Mouse (Mus musculus): ENCODE measurements around the gene Anp32a. TPM values are rescaled to one million over a fixed set of nuclear protein-coding genes. Genes with fewer than 3 reads are reported as not detected.

The Anp32a gene
- polyA plus RNA-seq, 1 experiment, result 171 TPM

DNA sequence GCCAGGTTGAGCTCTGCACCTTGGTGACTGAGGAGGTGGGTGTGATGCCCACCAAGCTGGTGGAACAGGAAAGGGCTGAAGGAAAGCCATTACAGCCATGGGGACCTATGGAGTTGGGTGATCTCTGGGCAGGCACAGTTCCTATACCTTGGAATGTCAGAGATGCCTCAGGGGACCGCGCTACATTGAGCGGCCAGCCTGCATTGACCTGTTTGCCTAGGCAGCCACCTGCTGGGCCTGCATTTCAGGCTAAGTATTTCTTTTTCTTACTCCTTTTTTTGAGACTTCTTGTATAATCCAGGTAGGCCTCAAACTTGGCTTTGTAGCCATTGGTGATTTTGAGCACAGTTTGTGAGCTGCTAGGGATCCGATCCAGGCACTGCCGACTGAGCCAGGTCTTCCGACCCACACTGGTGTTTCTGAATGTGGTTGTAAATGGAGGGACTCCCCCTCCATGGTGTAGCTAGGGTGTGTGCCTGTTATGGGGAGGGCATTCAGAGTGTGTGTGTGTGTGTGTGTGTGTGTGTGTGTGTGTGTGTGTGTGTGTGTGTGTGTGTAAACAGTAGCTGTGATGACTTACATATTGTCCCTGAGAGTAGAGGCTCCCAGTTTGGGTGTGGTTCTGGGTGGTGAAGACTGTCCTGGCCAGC is 27.3 kb downstream of the Anp32a start:
- no peak for DNase-seq (ENCODE audit: low spot score)

DNA sequence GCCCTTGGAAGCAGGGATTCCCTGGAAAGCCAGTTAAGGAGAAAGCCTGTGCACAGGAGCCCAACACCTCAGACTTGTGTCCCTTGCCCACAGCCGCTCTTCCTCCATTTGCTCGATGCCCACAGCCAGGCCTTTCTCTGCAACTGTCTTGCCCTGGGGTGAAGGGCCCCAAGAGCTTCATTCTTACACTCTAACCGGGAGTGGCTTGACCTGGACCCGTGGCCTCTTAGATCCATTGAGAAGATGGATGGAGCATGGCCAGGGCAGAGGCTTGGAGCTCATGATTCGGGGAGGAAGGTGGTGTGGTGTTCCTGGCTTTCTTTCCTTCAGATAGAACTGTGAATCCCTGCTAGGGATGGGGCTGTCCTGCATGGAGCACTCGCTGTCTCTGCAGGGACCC is 28.1 kb downstream of the Anp32a start:
- no peak for DNase-seq (ENCODE audit: low spot score)

DNA sequence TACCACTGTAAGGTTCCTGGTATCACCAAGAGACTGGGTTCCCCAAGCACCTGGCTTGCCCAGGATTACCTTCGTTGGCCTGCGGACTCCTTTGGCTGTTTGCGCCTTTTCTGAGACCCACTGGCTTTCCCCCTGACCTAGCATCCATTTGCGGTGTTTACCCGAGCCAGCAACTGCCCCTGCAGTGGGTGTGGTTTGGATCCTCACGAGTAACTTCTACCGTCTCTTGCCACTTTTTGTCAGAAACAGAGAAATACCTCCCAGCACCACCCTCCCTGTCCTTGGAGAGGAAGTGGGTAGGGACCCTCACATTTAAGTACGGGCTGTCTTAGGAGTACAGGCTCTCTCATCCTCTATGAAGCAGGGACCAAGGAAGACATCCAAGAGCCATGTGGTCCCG is 29.1 kb downstream of the Anp32a start:
- no peak for DNase-seq (ENCODE audit: low spot score)

DNA sequence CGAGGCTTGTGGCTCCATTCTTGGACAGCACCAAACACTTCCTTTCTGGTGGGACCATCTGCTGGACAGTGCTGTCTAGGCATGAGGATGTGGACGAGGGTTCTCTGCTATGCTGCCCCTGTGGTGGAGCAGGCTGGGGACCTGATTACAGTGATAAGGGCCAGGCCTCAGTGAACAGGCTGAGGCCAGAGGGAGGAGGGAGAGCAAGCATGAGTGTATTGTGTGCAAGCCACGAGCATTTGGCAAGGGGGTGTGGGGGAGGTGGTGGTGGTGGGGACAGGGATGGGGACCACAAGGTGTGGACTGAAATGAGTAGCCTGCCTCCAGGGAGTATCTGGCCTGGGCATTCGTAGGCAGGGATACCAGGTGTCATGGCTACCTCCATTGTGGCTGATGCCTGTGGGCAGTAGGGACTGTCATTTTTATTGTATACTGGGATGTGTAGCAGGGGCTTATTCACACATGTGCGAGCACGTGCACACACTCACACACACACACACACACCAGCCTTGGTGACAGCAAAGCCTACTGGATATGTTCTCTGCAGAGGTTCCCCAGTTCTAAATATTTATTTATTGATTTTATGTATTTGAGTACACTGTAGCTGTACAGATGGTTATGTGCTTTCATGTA is 29.7 kb downstream of the Anp32a start:
- DNase-seq (ENCODE audit: low spot score), result no peak

DNA sequence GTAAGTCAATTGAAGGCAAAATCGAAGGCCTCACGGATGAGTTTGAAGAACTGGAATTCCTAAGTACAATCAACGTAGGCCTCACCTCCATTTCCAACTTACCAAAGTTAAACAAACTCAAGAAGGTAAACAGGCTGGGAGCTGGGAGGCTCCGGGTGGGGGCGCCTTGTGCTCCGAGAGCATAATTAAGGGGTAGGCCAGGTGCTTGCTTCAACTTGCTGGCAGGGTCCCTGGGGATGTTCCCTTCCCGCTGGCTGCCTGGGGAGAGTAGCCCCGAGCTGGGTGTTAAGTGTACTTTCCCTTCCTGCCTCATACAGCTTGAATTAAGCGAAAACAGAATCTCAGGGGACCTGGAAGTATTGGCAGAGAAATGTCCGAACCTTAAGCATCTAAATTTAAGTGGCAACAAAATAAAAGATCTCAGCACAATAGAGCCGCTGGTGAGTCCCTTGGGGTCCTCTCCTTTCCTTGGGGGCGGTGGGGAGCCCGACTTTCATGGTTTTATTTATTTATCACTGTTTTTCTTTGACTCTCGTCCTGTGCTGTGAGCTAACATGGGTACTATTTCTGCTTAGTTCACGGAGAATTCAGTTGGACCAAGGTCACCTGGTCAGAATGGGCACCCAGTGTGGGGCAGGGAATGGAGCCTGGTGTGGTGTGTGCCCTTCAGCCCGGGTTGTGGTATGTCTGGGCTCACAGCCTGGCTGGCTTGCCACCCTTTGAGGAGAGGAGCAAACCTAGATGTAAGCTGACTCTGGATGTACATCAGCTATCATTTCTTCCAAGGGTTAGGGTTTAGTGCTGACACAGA is 30.9 kb downstream of the Anp32a start:
- DNase-seq (ENCODE audit: low spot score), result no peak

DNA sequence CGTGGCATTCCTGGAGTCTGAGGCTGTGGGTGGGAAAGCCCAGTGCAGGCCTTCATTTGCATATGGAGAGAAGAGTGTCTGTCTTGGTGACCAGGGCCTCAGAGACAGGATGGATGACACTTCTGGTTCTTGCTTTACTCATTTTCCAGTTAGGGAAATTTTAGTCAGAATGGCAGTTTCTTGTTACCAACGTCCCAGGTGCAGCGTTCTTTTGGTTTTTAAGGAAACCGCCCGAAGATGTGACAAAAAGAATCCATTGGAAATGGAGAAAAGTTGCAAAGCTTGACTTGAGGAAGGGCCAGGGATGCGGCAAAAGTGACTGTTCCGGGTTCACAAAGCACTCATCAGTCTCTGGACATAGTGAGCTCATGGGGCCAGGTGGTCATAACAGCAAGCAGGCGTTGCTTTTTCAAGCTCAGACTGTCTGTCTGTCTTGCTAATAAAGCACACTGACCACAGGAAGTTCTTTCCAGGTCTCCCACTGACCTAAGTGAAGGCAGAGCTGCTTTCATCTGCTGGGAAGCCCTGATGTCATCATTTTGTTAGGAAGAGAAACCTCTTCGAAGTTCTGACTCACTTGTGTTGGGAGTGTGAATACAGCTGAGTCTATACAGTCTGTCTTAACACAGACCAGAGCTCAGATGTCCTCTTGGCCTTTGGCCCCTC is 31.6 kb downstream of the Anp32a start:
- no peak for DNase-seq (ENCODE audit: low spot score)

DNA sequence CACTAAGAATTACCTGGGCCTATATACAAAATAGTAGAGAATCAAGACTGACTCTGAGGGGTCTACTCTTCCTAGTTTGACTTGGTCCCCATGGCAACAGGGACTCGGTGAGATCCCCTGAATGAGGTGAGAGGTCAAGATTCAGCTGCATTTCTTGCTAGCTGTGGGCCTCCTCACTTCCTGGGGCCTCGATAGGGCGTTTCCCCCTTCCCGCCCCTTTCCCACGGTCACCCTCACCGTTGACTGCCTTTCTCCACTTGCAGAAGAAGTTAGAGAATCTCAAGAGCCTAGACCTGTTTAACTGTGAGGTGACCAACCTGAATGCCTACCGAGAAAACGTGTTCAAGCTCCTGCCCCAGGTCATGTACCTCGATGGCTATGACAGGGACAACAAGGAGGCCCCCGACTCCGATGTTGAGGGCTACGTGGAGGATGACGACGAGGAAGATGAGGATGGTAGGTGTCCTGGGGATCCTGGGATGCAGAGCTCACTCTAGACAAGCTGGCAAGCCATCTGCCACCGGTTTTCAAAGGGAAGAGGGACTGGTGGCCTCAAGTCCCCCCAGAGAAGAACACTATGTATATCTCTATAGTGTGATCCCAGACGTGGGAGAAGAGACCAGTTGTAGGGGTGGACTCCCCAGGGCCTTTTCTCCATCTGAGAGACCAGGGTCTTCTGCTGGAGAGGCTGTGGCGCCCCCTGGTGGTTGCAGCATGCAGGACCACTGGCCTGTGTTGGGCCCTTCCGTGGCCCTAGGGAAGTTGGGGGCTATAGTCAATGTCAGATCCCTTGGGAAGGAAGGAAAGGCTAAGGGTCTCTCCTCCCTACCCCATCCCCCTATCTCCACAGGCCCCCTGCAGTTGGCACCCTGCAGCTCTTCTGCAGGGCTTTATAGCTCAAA is 32.4 kb downstream of the Anp32a start:
- DNase-seq (ENCODE audit: low spot score), result peak; percentile 59

DNA sequence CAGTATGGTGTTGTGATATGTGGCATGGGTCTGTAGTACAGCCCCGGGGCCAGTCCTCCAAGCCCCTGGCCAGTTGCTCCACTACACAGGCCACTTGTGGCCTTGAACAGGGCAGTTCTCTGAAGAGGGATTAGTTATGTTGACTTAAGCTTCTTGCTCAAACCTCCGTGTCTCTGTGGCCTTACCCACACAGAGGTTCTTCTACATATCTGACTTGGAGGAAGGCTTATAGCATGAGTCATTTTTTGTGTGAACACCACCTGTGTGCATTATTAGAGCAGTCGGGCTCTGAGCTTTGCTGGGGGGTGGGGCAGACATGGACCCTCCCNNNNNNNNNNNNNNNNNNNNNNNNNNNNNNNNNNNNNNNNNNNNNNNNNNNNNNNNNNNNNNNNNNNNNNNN is 33.2 kb downstream of the Anp32a start:
- DNase-seq (ENCODE audit: low spot score), result no peak

DNA sequence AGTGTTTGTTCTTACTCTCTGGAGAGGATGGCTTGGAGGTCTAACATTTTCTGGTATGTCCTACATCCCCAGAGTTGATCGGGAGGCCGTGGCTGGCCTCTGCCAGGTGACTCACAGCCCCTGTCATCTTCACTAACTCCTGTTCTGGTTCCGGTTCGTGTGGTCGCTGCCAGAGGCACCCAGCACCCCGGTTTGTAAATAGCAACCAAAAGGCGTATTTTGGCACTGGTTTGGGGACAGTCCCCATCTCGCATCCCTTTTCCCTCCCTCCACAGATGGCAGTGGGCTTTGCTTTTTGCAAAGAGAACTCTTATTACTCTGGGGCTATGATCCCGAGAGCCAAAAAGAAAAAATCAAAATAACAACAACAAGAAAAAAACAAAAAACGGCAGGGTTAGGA is 36.8 kb downstream of the Anp32a start:
- DNase-seq (ENCODE audit: low spot score), result no peak

DNA sequence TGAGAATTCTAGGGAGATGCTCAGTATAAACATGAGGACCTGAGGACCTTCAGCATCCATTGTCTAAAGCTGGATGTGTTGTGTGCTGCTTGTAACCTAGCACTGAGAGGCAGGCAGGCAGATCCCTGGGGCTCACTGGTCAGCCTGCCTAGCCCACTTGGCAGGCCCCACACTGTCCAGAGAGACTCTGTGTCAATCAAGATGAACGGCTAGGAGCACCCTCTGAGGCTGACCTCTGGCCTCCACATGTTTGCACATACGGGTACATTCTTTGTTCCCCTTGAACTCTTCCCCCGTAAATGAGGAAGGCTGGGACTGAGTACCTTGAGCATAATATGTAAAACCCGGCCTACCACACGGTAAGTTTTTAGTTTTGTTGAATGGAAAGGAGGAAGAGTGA is 39.3 kb downstream of the Anp32a start:
- no peak for DNase-seq (ENCODE audit: low spot score)

DNA sequence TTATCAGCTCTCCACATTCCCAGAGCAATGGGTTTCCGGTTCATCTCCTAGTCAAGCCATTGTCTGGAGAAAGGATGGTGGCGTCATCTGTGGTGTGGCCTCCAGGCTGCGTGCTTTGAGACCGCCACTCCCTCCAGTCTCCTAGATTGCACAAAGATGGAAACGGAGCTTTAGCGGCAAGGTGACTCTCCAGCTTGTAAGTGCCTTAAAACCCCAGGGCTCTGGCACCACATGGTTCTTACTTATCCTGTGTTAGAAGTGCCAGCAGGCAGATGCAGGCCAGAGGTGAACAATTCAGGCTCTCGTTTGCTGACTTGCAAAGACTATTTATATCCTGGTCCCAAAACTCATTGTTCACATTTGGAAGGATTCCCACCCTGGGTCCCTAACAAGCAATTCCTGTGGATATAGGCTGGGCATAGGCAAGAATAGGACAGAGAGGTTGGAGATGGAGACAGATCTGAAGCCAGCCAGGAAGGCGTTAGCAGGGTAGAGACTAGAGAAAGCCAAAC is 40.4 kb downstream of the Anp32a start:
- DNase-seq (ENCODE audit: low spot score), result no peak

DNA sequence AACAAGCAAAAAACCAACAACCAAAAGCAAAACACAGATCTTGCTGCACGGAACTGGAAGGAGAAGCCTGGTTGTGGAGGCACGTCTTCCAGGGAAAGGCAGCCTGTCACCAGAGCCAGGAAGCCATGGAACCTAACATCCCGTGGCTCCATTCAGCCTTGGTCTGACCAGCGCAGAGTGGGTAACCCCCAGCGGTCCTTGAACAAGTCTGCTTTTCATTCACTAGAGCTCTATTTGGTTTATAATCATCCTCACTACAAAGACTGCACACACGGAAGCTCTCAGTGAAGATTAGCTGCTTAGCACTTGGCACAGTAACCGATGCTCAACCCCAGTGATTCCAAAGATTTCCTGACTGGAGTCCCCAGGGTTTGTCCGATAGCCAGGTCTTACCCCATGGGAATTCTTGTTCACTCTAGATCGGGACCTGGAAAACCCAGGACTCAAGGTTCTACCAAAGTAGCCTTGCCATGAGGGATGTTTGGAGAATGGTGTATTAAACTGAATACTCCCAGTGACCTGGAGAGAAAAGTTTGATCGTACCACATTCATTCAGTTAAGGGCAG is 41.5 kb downstream of the Anp32a start:
- DNase-seq (ENCODE audit: low spot score), result no peak

DNA sequence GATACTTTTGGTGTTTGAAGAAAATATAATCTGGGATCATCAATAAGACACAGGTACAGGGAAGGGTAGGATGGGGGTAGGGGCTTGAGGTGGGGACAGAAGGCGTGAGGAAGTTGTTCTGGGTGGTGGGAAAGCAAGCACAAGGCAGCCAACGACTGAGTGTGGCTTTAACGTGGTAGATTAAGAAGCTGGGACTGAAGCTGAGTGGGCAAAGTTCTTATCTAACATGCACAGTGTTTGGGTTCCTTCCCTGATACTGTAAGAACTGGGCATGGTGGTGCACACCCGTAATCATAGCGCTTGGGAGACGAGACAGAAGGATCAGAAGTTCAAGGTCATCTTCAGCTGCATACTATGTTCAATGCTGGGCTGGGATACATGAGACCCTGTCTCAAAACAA is 44.0 kb downstream of the Anp32a start:
- DNase-seq (ENCODE audit: low spot score), result no peak

DNA sequence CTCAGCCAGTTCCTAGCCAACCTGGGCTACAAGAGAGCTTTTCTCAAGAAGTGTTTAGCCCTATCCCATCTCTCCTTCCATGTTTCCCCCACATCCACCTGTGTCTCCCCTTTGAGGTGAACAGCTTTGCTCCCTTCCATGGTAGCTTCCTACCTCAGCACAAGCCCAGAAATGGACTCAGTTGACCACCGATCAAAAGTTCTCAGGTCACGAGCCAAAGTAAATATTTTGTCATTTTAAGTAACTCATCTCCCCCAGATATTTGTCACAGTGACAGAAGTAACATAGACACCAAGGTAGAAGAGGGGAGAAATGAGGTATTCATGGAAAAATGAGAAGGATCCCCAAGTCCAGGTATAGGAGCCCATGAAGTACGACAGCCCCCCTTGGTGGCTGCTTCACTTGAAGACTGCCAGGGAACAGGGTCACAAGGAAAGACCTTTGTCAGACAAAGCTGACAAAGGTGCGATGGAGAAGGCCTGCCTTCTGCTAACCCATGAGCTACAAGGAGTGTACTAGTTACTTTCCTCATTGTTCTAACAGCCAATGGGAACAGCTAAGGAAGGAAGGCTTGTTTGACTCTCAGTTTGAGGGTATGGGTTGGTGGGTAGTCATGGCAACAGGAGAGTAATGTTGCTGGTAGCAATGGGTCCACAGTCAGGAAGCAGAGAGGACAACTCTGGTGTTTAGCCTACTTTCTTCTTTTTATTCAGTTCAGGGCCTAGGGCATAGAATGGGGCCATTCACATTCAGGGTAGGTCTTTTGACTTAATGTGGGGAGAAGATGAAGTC is 44.8 kb downstream of the Anp32a start:
- no peak for DNase-seq (ENCODE audit: low spot score)

DNA sequence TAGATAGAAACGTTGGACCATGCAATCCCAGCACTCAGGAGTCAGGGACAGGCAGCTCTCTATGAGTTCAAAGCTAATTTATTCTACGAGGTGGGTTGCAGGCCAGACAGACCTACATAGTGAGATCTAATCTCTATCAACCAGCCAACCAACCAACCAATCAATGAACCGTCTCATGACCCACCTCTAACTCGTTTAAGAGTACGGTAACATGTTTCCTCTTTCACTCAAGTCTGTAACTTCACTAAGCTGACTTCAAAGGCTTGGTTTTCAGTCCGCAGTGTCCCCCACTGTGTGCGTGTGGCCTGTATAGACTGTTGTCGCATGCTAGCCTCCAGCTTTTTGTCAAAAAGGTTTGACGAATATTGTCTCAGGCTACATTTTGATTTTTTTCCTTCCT is 48.6 kb downstream of the Anp32a start:
- no peak for DNase-seq (ENCODE audit: low spot score)

DNA sequence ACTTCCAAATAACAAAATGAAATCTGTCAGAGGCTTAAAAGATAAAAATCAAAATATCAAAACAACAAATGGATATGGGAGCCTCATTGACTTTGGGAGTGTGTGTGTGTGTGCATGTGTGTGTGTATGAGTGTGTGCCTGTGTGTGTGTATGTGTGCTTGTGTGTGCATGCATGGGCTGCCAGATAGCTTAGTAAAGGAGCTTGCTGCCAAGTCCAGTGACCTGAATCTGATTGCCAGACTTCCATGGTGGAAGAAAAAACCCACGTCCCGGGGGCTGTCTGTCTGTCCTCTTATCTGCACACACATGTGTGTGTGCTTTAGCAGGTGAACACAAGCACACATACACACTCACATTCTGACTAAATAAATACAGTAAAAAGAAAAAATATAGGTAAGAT is 52.4 kb downstream of the Anp32a start:
- no peak for DNase-seq (ENCODE audit: low spot score)

DNA sequence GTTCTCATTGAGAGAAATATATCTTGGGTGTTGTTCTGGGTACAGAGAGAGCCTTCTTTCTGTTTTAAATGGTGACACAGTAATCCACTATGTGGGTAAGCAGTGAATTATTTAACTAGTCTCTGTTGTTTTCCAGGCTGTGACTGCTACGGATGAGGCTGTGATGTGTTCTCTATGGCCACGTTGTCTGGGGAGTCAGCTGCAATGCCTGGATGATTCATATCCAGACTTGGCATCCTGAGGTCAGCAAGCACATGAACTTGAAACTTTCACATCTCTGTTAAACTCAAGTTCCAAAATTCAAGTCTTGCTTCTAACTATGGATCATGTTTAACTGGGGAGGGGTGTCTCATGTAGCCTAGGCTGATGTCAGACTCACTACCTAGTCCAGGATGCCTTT is 53.1 kb downstream of the Anp32a start:
- DNase-seq (ENCODE audit: low spot score), result no peak

DNA sequence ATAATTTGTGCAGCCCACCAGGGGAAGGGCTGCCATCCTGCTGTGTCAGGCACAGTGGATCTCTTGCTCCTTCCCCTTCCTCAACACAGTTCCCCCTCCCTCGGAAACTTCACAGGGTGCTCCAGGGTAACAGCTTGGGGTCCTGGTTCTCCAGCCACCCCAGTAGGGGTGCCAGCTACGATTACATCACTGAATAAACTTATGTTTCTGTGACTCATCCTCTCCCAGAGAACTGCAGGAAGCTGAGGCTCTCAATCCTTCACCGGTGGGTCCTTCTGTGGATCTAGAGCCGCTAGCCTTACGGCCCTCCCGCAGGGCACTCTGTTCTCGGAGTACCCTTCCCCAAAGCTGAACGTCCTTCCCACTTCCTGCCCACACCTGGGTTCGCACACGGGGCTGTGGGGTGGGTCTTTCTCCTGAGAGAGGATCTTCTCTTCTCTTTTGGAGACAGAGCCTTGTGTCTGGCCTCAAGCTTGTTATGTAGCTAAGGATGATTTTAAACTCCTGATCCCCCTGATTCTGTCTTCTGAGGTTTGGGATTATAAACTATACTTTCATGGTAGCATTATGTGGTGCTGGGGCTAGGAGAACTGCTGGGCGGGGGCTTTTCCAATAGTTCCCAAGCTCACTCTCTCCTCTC is 59.6 kb downstream of the Anp32a start:
- DNase-seq (ENCODE audit: low spot score), result no peak

DNA sequence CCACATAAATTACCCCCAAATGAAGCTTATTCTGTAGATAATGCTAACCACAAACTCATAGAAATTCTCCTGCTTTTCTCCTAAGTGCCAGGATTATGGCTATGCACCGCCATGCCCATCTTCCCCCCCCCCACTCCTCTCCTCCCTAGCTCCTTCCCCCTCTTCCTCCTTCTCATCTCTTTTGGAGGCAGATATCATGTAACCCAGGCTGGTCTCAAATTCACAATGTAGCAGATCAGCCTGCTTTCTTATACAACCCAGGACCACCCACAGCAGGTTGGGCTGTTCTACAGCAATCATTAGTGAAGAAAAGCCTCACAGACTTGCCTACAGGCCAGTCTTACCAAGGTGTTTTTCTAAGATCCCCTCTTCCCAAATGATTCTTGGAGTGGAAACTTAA is 60.5 kb downstream of the Anp32a start:
- no peak for DNase-seq (ENCODE audit: low spot score)

Measured in urinary bladder, adult 2 months (tissue).